Mouse (Mus musculus): ENCODE measurements at regions not wholly inside any gene's neighbourhood (a gene's known extent, or its start where the extent isn't known, plus 50 kb on each side); places are given as distances from the start of the nearest gene placed in this dataset.

DNA sequence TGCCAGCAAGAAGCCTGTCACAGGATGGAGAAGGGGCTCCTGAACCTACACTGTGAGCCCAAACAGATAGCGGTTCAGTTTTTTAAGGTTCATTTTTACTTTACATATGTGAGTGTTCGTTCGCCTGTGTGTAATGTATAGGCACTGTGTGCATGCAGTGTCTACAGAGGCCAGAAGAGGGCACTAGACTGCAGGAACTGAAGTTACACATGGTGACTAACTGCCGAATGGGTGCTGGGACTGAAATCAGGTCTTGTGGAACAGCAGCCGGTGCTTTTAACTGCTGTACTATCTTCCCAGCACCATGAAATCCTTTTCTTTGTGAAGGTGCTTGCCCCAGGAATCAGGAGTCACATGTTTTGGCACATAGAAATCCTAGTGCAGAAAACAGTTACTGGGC lies 256.1 kb upstream of the Gadl1 start:
- no peaks in the 10 kb centered on the region for H3K36me3 ChIP-seq (ENCODE audit: control insufficient read depth, insufficient read depth, low read length, poor library complexity, severe bottlenecking)
- H3K4me3 ChIP-seq (ENCODE audit: low read depth, low read length), result no peak overlapping the region
- no peaks in the 10 kb centered on the region for H3K27me3 ChIP-seq (ENCODE audit: control insufficient read depth, insufficient read depth, low read length, poor library complexity, severe bottlenecking)
- no peaks in the 10 kb centered on the region for H3K4me1 ChIP-seq (ENCODE audit: control insufficient read depth, insufficient read depth, low read length)
- 0 out of 2 replicates have a peak, but pooled peaks cover 2% of the 10 kb centered on the region for H3K9me3 ChIP-seq (replicated peaks; ENCODE audit: control insufficient read depth, insufficient read depth, low read length, poor library complexity, severe bottlenecking)
- H3K27ac ChIP-seq (ENCODE audit: insufficient read depth, low read length), result no peak overlapping the region
- no peak overlapping the region for H3K9ac ChIP-seq (ENCODE audit: low read depth, poor library complexity, severe bottlenecking)
- peak; percentile 10 for TF ChIP-seq CTCF (IDR thresholded peaks at IDR 0.05; ENCODE audit: low read depth, low read length)
- no peak for TF ChIP-seq EP300 (IDR thresholded peaks at IDR 0.05; ENCODE audit: insufficient read depth, low read depth, low read length)

DNA sequence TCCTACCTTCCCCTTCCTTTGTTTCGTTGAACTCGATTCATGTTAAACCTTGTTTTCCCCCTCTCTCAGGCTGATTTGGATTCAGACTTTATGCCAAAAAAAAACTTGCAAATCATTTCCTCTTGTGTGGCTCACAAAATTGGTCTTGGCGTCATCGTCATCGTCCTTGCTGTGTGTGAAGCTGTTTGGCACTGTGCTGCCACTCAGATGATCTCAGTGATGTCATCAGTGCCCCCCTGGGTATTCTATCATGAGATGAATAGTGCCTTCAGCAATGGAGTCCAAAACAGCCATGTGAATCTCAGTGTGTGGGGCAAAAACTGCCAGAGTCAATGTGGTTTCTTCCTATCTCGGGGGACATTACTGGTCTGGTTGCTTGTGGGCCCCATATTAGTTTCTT lies 254.3 kb upstream of the Gadl1 start:
- Histone ChIP-seq H3K4me1 (ENCODE audit: control insufficient read depth, insufficient read depth, low read length) (no peaks in the 10 kb centered on the region), H3K27me3 (ENCODE audit: control insufficient read depth, insufficient read depth, low read length, poor library complexity, severe bottlenecking) (no peaks in the 10 kb centered on the region), H3K4me3 (ENCODE audit: low read depth, low read length) (no peak overlapping the region), H3K9ac (ENCODE audit: low read depth, poor library complexity, severe bottlenecking) (no peak overlapping the region), H3K9me3 (replicated peaks; ENCODE audit: control insufficient read depth, insufficient read depth, low read length, poor library complexity, severe bottlenecking) (0 out of 2 replicates have a peak, but pooled peaks cover 2% of the 10 kb centered on the region), H3K36me3 (ENCODE audit: control insufficient read depth, insufficient read depth, low read length, poor library complexity, severe bottlenecking) (no peaks in the 10 kb centered on the region), H3K27ac (ENCODE audit: insufficient read depth, low read length) (no peak overlapping the region)
- TF ChIP-seq POLR2A (IDR thresholded peaks at IDR 0.05; ENCODE audit: insufficient read depth, low read length) (no peak), CTCF (IDR thresholded peaks at IDR 0.05; ENCODE audit: low read depth, low read length) (no peak), EP300 (IDR thresholded peaks at IDR 0.05; ENCODE audit: insufficient read depth, low read depth, low read length) (no peak)

DNA sequence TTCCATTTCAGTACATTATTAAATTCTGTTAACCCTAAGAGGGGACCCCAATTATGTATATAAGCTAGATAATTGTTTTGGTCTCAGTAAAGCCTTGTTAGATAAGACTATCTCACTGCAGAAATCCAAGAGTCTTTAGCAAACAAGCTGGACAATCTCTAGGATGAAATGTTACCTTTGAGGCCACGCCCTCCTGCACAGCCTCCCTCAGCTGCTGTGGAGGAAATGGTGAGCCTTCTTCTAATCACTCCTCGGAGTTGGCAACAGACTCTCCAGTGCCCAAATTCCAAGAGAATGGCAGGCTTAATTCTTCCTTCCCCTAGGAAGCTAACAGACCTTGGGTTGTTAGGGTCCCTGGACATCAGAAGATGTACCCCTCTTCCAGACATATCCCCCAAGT lies 252.7 kb upstream of the Gadl1 start:
- no peaks in the 10 kb centered on the region for H3K4me1 ChIP-seq (ENCODE audit: control insufficient read depth, insufficient read depth, low read length)
- H3K9ac ChIP-seq (ENCODE audit: low read depth, poor library complexity, severe bottlenecking), result no peak overlapping the region
- H3K4me3 ChIP-seq (ENCODE audit: low read depth, low read length), result no peak overlapping the region
- H3K36me3 ChIP-seq (ENCODE audit: control insufficient read depth, insufficient read depth, low read length, poor library complexity, severe bottlenecking), result no peaks in the 10 kb centered on the region
- no peak overlapping the region for H3K27ac ChIP-seq (ENCODE audit: insufficient read depth, low read length)
- no peak for TF ChIP-seq CTCF (IDR thresholded peaks at IDR 0.05; ENCODE audit: low read depth, low read length)
- TF ChIP-seq EP300 (IDR thresholded peaks at IDR 0.05; ENCODE audit: insufficient read depth, low read depth, low read length), result no peak
- TF ChIP-seq POLR2A (IDR thresholded peaks at IDR 0.05; ENCODE audit: insufficient read depth, low read length), result no peak
- 0 out of 2 replicates have a peak, but pooled peaks cover 2% of the 10 kb centered on the region for H3K9me3 ChIP-seq (replicated peaks; ENCODE audit: control insufficient read depth, insufficient read depth, low read length, poor library complexity, severe bottlenecking)
- no peaks in the 10 kb centered on the region for H3K27me3 ChIP-seq (ENCODE audit: control insufficient read depth, insufficient read depth, low read length, poor library complexity, severe bottlenecking)

DNA sequence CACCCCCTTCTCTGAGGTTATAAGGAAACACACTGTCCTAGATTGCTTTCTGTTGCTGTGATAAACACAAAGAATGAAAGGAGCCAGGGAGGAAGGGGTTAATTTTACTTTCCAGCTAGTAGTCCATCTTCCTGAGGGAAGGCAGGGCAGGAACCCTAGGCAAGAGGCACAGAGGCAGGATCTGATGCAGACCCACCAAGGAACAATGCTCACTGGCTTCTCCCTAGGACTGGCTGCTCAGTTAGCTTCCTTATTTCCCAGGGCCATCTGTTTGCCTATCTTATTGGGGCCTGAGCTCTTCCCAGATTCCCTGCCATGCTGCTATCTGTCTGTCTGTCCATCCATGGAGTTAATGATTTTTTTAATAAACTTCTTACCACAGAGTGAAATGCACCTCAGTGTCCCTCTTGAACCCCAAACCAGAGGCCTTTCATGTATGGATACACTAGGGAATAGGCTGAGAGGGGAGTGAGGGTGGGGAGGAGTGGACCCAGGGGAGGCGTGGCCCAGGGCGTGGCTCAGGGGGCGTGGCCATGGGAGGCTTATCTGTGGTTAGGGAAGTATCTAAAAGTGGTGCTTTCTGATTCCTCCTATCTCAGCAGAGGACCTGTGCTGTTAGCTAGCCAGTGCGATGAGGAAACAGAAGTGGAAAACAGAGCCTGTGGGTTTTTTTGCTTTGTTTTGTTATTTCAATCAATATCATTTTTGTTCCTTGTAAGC lies 252.1 kb upstream of the Gadl1 start:
- TF ChIP-seq EP300 (IDR thresholded peaks at IDR 0.05; ENCODE audit: insufficient read depth, low read depth, low read length) (no peak), CTCF (IDR thresholded peaks at IDR 0.05; ENCODE audit: low read depth, low read length) (no peak), POLR2A (IDR thresholded peaks at IDR 0.05; ENCODE audit: insufficient read depth, low read length) (no peak)
- no peaks in the 10 kb centered on the region for H3K27me3 ChIP-seq (ENCODE audit: control insufficient read depth, insufficient read depth, low read length, poor library complexity, severe bottlenecking)

DNA sequence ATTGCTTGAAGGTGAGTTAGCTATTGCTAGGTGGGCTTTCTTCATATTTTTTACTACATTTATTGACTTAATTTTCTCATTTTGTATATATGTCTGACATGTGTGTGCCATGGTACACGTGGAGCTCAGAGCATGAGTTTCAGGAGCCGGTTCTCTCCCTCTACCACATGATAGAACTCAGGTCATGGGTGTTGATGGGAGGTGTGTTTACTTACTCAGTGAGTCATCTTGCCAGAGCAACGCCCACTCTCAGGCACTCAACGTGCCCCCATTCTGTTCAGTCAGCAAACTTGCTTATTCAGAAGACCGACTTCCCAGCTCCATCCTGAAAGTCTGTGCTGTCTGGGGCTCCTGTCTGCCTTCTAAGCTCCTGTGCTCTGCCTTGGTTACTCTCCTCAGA lies 250.8 kb upstream of the Gadl1 start:
- H3K36me3 ChIP-seq (ENCODE audit: control insufficient read depth, insufficient read depth, low read length, poor library complexity, severe bottlenecking), result no peaks in the 10 kb centered on the region
- H3K4me3 ChIP-seq (ENCODE audit: low read depth, low read length), result no peak overlapping the region
- TF ChIP-seq CTCF (IDR thresholded peaks at IDR 0.05; ENCODE audit: low read depth, low read length), result no peak
- TF ChIP-seq POLR2A (IDR thresholded peaks at IDR 0.05; ENCODE audit: insufficient read depth, low read length), result no peak
- no peak for TF ChIP-seq EP300 (IDR thresholded peaks at IDR 0.05; ENCODE audit: insufficient read depth, low read depth, low read length)
- H3K27me3 ChIP-seq (ENCODE audit: control insufficient read depth, insufficient read depth, low read length, poor library complexity, severe bottlenecking), result no peaks in the 10 kb centered on the region
- no peaks in the 10 kb centered on the region for H3K4me1 ChIP-seq (ENCODE audit: control insufficient read depth, insufficient read depth, low read length)
- no peak overlapping the region for H3K27ac ChIP-seq (ENCODE audit: insufficient read depth, low read length)
- H3K9me3 ChIP-seq (replicated peaks; ENCODE audit: control insufficient read depth, insufficient read depth, low read length, poor library complexity, severe bottlenecking), result no peaks in the 10 kb centered on the region
- no peak overlapping the region for H3K9ac ChIP-seq (ENCODE audit: low read depth, poor library complexity, severe bottlenecking)

More for the DNA sequence above, 252.1 kb upstream of the Gadl1 start:
- Histone ChIP-seq H3K4me1 (ENCODE audit: control insufficient read depth, insufficient read depth, low read length) (no peaks in the 10 kb centered on the region), H3K9me3 (replicated peaks; ENCODE audit: control insufficient read depth, insufficient read depth, low read length, poor library complexity, severe bottlenecking) (0 out of 2 replicates have a peak, but pooled peaks cover 2% of the 10 kb centered on the region), H3K9ac (ENCODE audit: low read depth, poor library complexity, severe bottlenecking) (no peak overlapping the region), H3K36me3 (ENCODE audit: control insufficient read depth, insufficient read depth, low read length, poor library complexity, severe bottlenecking) (no peaks in the 10 kb centered on the region), H3K27ac (ENCODE audit: insufficient read depth, low read length) (no peak overlapping the region), H3K4me3 (ENCODE audit: low read depth, low read length) (no peak overlapping the region)

DNA sequence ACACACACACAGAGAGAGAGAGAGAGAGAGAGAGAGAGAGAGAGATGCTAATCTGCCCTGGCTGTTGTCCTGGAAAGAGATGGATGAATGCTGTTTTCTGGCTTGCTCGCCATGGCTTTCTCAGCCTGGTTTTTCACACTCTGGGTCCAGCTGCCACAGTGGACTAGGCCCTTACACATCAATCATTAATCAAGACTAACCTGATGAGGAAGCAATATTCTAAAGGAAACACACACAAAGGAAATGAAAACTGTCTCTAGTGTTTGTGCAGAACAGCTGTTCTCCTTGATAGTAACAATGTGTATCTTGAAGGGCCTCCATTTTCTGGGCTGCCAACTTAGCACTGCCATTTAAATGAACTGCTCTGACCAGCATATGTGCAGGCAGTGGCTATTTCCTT lies 248.9 kb upstream of the Gadl1 start:
- Histone ChIP-seq H3K27me3 (ENCODE audit: control insufficient read depth, insufficient read depth, low read length, poor library complexity, severe bottlenecking) (no peaks in the 10 kb centered on the region), H3K27ac (ENCODE audit: insufficient read depth, low read length) (no peak overlapping the region), H3K9me3 (replicated peaks; ENCODE audit: control insufficient read depth, insufficient read depth, low read length, poor library complexity, severe bottlenecking) (no peaks in the 10 kb centered on the region), H3K9ac (ENCODE audit: low read depth, poor library complexity, severe bottlenecking) (no peak overlapping the region), H3K4me1 (ENCODE audit: control insufficient read depth, insufficient read depth, low read length) (no peaks in the 10 kb centered on the region), H3K36me3 (ENCODE audit: control insufficient read depth, insufficient read depth, low read length, poor library complexity, severe bottlenecking) (no peaks in the 10 kb centered on the region), H3K4me3 (ENCODE audit: low read depth, low read length) (no peak overlapping the region)
- TF ChIP-seq EP300 (IDR thresholded peaks at IDR 0.05; ENCODE audit: insufficient read depth, low read depth, low read length), result no peak
- TF ChIP-seq POLR2A (IDR thresholded peaks at IDR 0.05; ENCODE audit: insufficient read depth, low read length), result no peak
- TF ChIP-seq CTCF (IDR thresholded peaks at IDR 0.05; ENCODE audit: low read depth, low read length), result no peak

All from ES-Bruce4 (cell line).